Mouse (Mus musculus): Measurements from ENCODE around the gene Olfr857. TPM values are rescaled to one million over a fixed set of nuclear protein-coding genes. Genes with fewer than 3 reads are reported as not detected.
"Not testable (repeated sequence)": the region's sequence is repeated elsewhere in the genome, so short reads cannot be mapped to it uniquely, and the experiment has no call there.

The Olfr857 gene
- total and polyA plus RNA-seq, 3 experiments: not detected

DNA sequence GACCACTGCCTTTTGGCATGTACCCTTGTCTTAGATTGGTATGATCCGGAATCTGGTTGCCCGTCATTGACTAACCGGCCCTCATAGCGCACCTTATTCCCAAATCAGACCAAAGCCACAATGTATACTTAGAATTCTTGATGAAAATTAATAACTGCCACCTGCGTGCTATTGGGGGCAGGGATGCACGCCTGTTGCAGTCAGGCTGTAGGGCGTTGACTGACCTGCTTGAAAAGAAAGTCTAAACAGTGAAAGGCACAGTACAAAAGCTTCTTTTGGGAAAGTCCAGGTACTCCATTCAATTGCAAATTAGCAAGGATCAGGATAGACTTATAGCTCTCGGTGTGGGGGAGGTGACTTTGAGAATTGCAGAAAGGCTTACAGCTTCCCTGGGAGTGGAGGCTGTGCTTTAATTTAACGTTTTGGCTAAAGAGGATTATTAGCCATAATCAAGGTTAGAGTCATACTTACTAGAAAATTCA is 14.3 kb upstream of the Olfr857 start:
- H3K4me1 ChIP-seq (ENCODE audit: control insufficient read depth in 1 of 2, insufficient read depth in 2 of 2); H3K27me3 ChIP-seq (replicated peaks); H3K79me2 ChIP-seq (replicated peaks; ENCODE audit: control insufficient read depth, extremely low read depth, insufficient read depth, poor library complexity, severe bottlenecking); H3K36me3 ChIP-seq (replicated peaks in 1 of 2; ENCODE audit: control insufficient read depth in 1 of 2, insufficient read depth in 1 of 2, low read length in 1 of 2); DNase-seq (ENCODE audit: extremely low read depth); H3K27ac ChIP-seq (ENCODE audit: insufficient read depth, low read depth); H3K4me3 ChIP-seq (replicated peaks in 1 of 3; ENCODE audit: low read depth in 2 of 3, low read length in 2 of 3, poor library complexity in 1 of 3); H3K4me2 ChIP-seq (ENCODE audit: insufficient read depth, low read depth, poor library complexity, severe bottlenecking); H3K9ac ChIP-seq (ENCODE audit: insufficient read depth, low read depth); dilution Hi-C loops (cut with MboI; ENCODE audit: extremely low pct_ligation_motif_present, extremely low pct_unique_long_range_greater_than_20kb, low sequenced_read_pairs); in situ Hi-C loops (cut with MboI; ENCODE audit: low pct_ligation_motif_present, low pct_unique_long_range_greater_than_20kb, low sequenced_read_pairs); H3K9me3 ChIP-seq (replicated peaks; ENCODE audit: low read length): not testable (repeated sequence)

- H3K4me3 ChIP-seq (replicated peaks in 1 of 3; ENCODE audit: low read depth in 2 of 3, low read length in 2 of 3, poor library complexity in 1 of 3); H3K4me1 ChIP-seq (ENCODE audit: control insufficient read depth in 1 of 2, insufficient read depth in 2 of 2); H3K4me2 ChIP-seq (ENCODE audit: insufficient read depth, low read depth, poor library complexity, severe bottlenecking); H3K9ac ChIP-seq (ENCODE audit: insufficient read depth, low read depth); dilution Hi-C loops (cut with MboI; ENCODE audit: extremely low pct_ligation_motif_present, extremely low pct_unique_long_range_greater_than_20kb, low sequenced_read_pairs); H3K27ac ChIP-seq (ENCODE audit: insufficient read depth, low read depth); H3K9me3 ChIP-seq (replicated peaks; ENCODE audit: low read length); in situ Hi-C loops (cut with MboI; ENCODE audit: low pct_ligation_motif_present, low pct_unique_long_range_greater_than_20kb, low sequenced_read_pairs); H3K27me3 ChIP-seq (replicated peaks); H3K36me3 ChIP-seq (replicated peaks in 1 of 2; ENCODE audit: control insufficient read depth in 1 of 2, insufficient read depth in 1 of 2, low read length in 1 of 2); H3K79me2 ChIP-seq (replicated peaks; ENCODE audit: control insufficient read depth, extremely low read depth, insufficient read depth, poor library complexity, severe bottlenecking); DNase-seq (ENCODE audit: extremely low read depth): not testable (repeated sequence)
These were observed 4.7 kb upstream of the Olfr857 start for GRCm38 (mm10) chr9:19704546-19704945.

Other genes with a start within 250 kb of the Olfr857 start
- not detected in 2 replicates for gene Olfr850, start 231.2 kb upstream of the Olfr857 start, total RNA-seq (2012; rRNA removed)
- not detected in 2 replicates for gene Olfr850, start 231.2 kb upstream of the Olfr857 start, total RNA-seq (2014; rRNA removed)
- gene Olfr850, start 231.2 kb upstream of the Olfr857 start, polyA plus RNA-seq (2012; ENCODE audit: insufficient read length, low read depth): not detected in 2 replicates
- gene Olfr851, start 216.1 kb upstream of the Olfr857 start, total RNA-seq (2012; rRNA removed): not detected in 2 replicates
- not detected in 2 replicates for gene Olfr851, start 216.1 kb upstream of the Olfr857 start, total RNA-seq (2014; rRNA removed)
- gene Olfr851, start 216.1 kb upstream of the Olfr857 start, polyA plus RNA-seq (2012; ENCODE audit: insufficient read length, low read depth): not detected in 2 replicates
- not detected in 2 replicates for gene Olfr853, start 168.4 kb upstream of the Olfr857 start, total RNA-seq (2012; rRNA removed)
- gene Olfr853, start 168.4 kb upstream of the Olfr857 start, total RNA-seq (2014; rRNA removed): not detected in 2 replicates
- gene Olfr853, start 168.4 kb upstream of the Olfr857 start, polyA plus RNA-seq (2012; ENCODE audit: insufficient read length, low read depth): not detected in 2 replicates
- gene Olfr854, start 142.1 kb upstream of the Olfr857 start, total RNA-seq (2012; rRNA removed): not detected in 2 replicates
- gene Olfr854, start 142.1 kb upstream of the Olfr857 start, total RNA-seq (2014; rRNA removed): not detected in 2 replicates
- not detected in 2 replicates for gene Olfr854, start 142.1 kb upstream of the Olfr857 start, polyA plus RNA-seq (2012; ENCODE audit: insufficient read length, low read depth)
- not detected in 2 replicates for gene Olfr855, start 126.8 kb upstream of the Olfr857 start, total RNA-seq (2012; rRNA removed)
- gene Olfr855, start 126.8 kb upstream of the Olfr857 start, total RNA-seq (2014; rRNA removed): not detected in 2 replicates
- not detected in 2 replicates for gene Olfr855, start 126.8 kb upstream of the Olfr857 start, polyA plus RNA-seq (2012; ENCODE audit: insufficient read length, low read depth)
- gene Zfp317, start 87.3 kb upstream of the Olfr857 start, total RNA-seq (2012; rRNA removed): 12.2 and 15.6 TPM in 2 replicates
- gene Zfp317, start 87.3 kb upstream of the Olfr857 start, total RNA-seq (2014; rRNA removed): 25.9 and 26.0 TPM in 2 replicates
- gene Zfp317, start 87.3 kb upstream of the Olfr857 start, polyA plus RNA-seq (2012; ENCODE audit: insufficient read length, low read depth): 10.2 and 10.7 TPM in 2 replicates
- gene Olfr58, start 70.8 kb downstream of the Olfr857 start, total RNA-seq (2012; rRNA removed): not detected in 2 replicates
- not detected in 2 replicates for gene Olfr58, start 70.8 kb downstream of the Olfr857 start, total RNA-seq (2014; rRNA removed)
- gene Olfr58, start 70.8 kb downstream of the Olfr857 start, polyA plus RNA-seq (2012; ENCODE audit: insufficient read length, low read depth): not detected in 2 replicates
- gene Olfr859, start 95.5 kb downstream of the Olfr857 start, total RNA-seq (2012; rRNA removed): not detected in 2 replicates
- not detected in 2 replicates for gene Olfr859, start 95.5 kb downstream of the Olfr857 start, total RNA-seq (2014; rRNA removed)
- gene Olfr859, start 95.5 kb downstream of the Olfr857 start, polyA plus RNA-seq (2012; ENCODE audit: insufficient read length, low read depth): not detected in 2 replicates
- gene Olfr860, start 140.3 kb downstream of the Olfr857 start, total RNA-seq (2012; rRNA removed): not detected in 2 replicates
- not detected in 2 replicates for gene Olfr860, start 140.3 kb downstream of the Olfr857 start, total RNA-seq (2014; rRNA removed)
- not detected in 2 replicates for gene Olfr860, start 140.3 kb downstream of the Olfr857 start, polyA plus RNA-seq (2012; ENCODE audit: insufficient read length, low read depth)
- gene Olfr862, start 178.6 kb downstream of the Olfr857 start, total RNA-seq (2012; rRNA removed): not detected in 2 replicates
- not detected in 2 replicates for gene Olfr862, start 178.6 kb downstream of the Olfr857 start, total RNA-seq (2014; rRNA removed)
- not detected in 2 replicates for gene Olfr862, start 178.6 kb downstream of the Olfr857 start, polyA plus RNA-seq (2012; ENCODE audit: insufficient read length, low read depth)
- 0.34 and 0.46 TPM in 2 replicates for gene Olfr77, start 207.4 kb downstream of the Olfr857 start, total RNA-seq (2012; rRNA removed)
- gene Olfr77, start 207.4 kb downstream of the Olfr857 start, total RNA-seq (2014; rRNA removed): not detected in 2 replicates
- gene Olfr77, start 207.4 kb downstream of the Olfr857 start, polyA plus RNA-seq (2012; ENCODE audit: insufficient read length, low read depth): 0.03 TPM in 1 of 2 replicates, not detected in the other

All from CH12.LX (cell line).